Mouse (Mus musculus): ENCODE measurements at regions not wholly inside any gene's neighbourhood (a gene's known extent, or its start where the extent isn't known, plus 50 kb on each side); places are given as distances from the start of the nearest gene placed in this dataset.
"Not testable (repeated sequence)": the region's sequence is repeated elsewhere in the genome, so short reads cannot be mapped to it uniquely, and the experiment has no call there.

DNA sequence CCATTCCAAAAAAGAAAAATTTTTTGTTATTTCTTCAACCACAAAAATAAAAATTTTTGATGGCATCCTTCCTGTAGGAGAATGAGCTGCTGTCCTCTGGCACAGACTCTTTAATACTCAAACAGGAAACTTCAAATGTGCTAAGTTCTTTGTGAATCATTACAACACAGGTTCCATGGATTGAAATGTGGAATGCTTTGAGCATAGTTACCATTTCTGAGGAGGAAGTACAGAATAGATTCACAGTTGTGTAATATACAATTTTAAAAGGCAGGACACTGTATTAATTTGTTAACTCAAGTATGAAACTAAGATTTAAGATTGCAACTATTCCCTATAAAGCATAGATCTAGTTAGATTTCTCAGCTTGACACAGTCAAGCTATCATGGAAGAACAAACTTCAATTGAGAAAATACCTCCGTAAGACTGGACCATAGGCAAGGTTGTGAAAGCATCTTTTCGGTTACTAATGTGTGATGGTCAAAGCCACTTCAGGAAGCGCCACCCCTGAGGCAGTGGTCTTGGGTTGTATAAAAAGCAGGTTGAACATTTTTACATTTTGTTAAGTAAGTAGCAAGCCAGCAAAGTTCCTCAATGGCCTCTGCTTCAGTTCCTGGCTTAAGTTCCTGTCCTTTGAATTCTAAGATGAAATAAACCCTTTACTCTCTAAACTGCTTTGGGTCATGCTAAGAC, 354.0 kb upstream of the B3galt2 start:
- no peak for DNase-seq

DNA sequence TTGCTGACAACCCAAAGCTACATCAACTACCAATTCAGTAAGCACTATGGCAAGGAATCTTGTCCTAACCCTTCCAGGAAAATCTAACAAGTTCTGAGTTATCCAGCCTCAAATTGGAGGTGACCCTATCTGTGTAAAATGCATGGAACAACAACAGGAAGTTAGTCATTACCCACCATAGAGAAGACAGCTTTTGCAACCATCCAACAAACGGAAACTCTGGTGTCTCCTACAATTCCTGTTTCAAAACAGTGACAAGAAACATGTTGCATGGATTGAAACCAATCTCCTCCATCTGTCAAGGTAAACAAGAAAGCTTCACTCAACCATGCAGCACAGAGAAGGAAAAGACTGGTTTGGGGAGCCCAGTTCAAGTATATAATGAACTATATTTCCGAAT, 353.0 kb upstream of the B3galt2 start:
- no peak for DNase-seq

DNA sequence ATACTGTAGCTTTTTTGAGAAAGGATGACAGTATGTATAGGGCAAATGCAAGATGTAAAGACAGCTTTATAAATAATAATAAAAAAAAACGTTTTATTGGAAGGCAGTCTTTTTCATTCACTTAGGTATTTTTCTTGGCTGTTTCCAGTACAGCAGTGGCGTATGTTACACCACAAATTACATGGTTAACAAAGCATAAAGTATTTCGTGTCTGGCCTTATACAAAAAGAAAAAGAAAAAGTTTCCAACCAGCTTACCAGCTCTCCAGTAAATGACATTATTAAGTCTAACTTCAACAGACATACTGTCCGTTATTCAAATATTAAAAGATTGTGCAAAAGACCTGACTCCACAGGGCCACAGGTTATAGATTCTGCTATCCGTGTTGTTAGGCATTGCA, 343.9 kb upstream of the B3galt2 start:
- DNase-seq, result no peak

DNA sequence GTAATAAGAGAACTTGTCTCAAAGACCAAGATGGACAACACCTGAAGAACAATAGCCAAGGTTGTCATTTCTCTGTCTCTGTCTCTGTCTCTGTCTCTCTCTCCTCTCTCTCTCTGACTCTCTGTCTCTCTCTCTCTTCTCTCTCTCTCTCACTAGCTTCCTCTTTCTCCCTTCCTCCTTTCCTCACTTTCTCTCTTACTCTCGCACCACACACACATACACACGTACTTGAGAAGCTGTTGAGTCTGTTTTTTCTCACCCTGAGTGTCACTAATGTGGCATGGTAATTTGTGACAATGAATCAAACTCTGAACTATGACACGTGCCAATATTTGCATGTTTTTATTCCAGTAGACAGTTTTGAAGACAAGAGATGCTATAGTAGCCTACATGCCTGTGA, 333.1 kb upstream of the B3galt2 start:
- no peak for DNase-seq

DNA sequence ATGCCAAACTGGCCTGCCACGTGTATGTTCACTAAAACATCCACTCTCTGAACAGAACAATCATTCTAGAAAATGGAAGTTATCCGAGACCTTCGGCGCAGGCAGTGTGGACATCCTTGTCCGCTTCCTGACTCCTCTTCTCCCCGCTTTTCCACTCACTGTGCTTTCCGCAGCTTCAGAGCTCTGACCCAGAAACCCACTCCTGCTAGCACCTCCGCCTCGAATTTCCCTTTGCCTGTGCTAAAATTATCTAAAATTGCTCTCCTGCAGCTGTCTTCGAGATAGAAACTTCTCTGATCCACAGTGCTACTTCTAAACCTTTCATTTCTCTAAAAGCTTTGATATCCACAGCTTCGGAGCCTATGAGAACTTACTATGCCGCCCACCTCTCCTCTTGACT, 322.1 kb upstream of the B3galt2 start:
- no peak for DNase-seq

DNA sequence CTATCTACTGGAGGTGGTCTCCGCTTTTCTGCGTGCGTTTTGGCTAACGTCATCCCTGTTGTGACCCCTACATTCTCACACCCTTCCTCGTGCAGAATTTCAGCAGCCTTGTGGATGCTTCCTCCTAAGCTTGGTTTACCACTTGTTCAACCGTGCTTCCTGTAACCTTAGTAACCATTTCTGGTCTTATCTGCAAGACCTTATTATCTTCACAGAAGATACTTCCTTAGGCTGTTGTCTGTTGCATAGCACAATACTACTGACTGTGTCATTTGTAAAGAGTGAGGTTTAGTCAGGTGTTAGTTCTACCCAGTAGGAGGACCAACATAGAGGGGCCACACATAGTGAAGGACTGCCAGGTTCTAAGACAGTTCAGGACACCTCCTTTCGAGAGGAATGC, 320.9 kb upstream of the B3galt2 start:
- no peak for DNase-seq

DNA sequence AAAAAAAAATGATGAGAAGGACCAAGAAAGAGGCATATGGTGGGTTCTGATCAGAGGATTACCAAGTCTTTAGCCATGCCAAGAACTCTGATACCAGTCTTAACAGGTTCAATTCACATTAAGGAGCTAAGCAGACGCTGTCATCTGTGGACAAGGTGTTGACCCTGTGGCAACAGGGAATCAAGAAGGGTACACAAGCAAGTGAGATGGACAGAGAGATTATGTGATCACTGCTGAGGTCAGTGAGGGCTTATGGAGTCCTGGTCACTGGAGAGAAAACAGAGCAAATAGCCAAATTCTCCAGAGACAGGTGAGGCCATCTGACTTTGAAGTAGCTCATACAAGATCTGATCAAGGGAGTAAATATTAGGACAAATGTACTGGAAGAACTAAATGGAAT, 289.1 kb upstream of the B3galt2 start:
- no peak for DNase-seq

DNA sequence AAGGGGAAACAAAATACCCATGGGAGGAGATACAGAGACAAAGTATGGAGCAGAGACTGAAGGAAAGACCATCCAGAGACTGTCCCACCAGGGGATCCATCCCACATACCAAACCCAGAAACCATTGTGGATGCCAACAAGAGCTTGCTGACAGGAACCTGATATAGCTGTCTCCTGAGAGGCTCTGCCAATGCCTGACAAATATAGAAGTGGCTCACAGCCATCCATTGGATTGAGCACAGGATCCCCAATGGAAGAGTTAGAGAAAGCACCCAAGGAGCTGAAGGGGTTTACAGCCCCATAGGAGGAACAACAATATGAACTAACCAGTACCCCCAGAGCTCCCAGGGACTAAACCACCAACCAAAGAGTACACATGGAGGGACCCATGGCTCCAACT, 280.2 kb upstream of the B3galt2 start:
- DNase-seq, result not testable (repeated sequence)

DNA sequence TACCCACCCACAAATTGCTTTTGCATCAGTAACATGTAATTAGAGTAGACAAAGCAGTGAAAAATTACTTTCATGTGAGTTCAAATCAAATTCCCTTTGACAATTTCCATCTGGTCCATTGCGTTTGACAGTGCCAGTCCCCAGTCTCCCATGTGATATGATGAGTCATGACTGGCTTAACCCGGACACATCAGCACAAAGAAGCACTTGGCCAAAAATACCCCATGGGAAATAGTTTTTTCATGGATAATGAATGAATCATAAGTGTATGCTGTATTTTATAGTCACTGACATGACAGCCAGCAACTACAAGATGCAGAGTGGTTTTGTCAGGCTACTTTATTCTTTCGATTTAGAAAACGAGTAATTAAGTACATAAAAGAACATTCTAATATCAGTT, 248.6 kb upstream of the B3galt2 start:
- DNase-seq, result no peak
